Mouse (Mus musculus) bone marrow, adult 2 months (tissue): ENCODE results near the gene Kdelr2.
"Not testable (repeated sequence)": the region's sequence is repeated elsewhere in the genome, so short reads cannot be mapped to it uniquely, and the experiment has no call there.

Source experiments
- CTCF ChIP-seq: fragments of 200-500 bp; IDR thresholded peaks from 2 replicates; pipeline ENCODE4 v1.5.1; 2011; ENCODE audit warnings: low read length, control low read depth; ENCODE audit not compliant: control insufficient read depth, insufficient read depth
- POLR2A ChIP-seq: fragments of 200-500 bp; IDR thresholded peaks from 2 replicates; pipeline ENCODE4 v1.6.1; 2011; ENCODE audit warnings: low read depth, mild to moderate bottlenecking, control low read depth, low read length, borderline replicate concordance; ENCODE audit not compliant: control insufficient read depth

- TF ChIP-seq CTCF, POLR2A: not testable (repeated sequence)
These were observed 8.7 kb upstream of the Kdelr2 start for GRCm38 (mm10) chr5:143394966-143395365.
